Mouse (Mus musculus) intestine, embryonic 15.5 days (tissue): ENCODE data around the gene Mapk6. TPM values are rescaled to one million over a fixed set of nuclear protein-coding genes. Genes with fewer than 3 reads are reported as not detected.

Experiments
- ATAC-seq: fragments of 200-750 bp; cut with Nextera tagmentation; 2 replicates; pipeline ENCODE4 v1.8.0; 2017; ENCODE audit warnings: moderate TSS enrichment, moderate library complexity
- H3K27ac ChIP-seq: fragments of 300-500 bp; sonication (generic); 2 replicates; pipeline ENCODE4 v1.5.1; 2015; ENCODE audit warnings: mild to moderate bottlenecking, inconsistent platforms
- H3K27me3 ChIP-seq: fragments of 300-500 bp; sonication (generic); replicated peaks from 2 replicates; pipeline ENCODE4 v1.6.1; 2015; ENCODE audit warnings: inconsistent platforms
- H3K36me3 ChIP-seq: fragments of 300-500 bp; sonication (generic); 2 replicates; pipeline ENCODE4 v1.6.1; 2015; ENCODE audit warnings: inconsistent platforms
- H3K4me1 ChIP-seq: fragments of 300-500 bp; sonication (generic); replicated peaks from 2 replicates; pipeline ENCODE4 v1.6.1; 2015; ENCODE audit warnings: inconsistent platforms
- H3K4me2 ChIP-seq: fragments of 300-500 bp; sonication (generic); replicated peaks from 2 replicates; pipeline ENCODE4 v1.6.1; 2015; ENCODE audit warnings: mild to moderate bottlenecking, inconsistent platforms
- H3K4me3 ChIP-seq: fragments of 300-500 bp; sonication (generic); replicated peaks from 2 replicates; pipeline ENCODE4 v1.5.1; 2015; ENCODE audit warnings: inconsistent platforms
- H3K9ac ChIP-seq: fragments of 300-500 bp; sonication (generic); 2 replicates; pipeline ENCODE4 v1.6.1; 2015; ENCODE audit warnings: inconsistent platforms
- H3K9me3 ChIP-seq: fragments of 300-500 bp; sonication (generic); 2 replicates; pipeline ENCODE4 v1.6.1; 2016; ENCODE audit warnings: inconsistent platforms
- WGBS: fragments of 180-500 bp; shearing (Covaris S2); methylation state at CpG from one replicate; pipeline ENCODE4 v1.1.7; 2015; 5-methylcytosine and 5-hydroxymethylcytosine counted together
- polyA plus RNA-seq: library from polyadenylated mRNA; unstranded; fragments of >200 nt; fragmentation: Nextera tagmentation; extraction: Ambion mirVana; gene quantifications from 2 replicates; pipeline ENCODE4 v1.2.1, GENCODE M21; 2015

Gene Mapk6
- polyA plus RNA-seq, 1 experiment from 2014 or later = 55.5 TPM

DNA sequence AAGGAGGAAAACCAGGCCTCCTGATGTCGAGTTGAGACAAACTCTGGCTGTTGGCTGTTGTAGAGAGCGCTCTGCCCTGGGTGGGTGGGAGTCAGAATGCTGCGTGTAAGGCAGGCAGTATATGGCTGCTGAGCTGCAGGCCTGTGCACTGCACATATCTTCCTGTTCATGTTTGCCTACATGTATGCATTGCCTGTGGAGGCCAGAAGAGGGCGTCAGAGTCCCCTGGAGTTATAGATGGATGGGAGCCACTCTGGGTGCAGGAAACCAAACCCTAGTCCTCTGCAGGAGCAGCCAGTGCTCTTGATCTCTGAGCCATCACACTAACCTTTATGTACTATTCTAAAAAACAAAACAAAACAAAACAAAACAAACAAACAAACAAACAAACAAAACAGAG lies 75.4 kb downstream of the Mapk6 start:
- no peak overlapping the region for H3K27ac ChIP-seq
- H3K27me3 ChIP-seq = no peaks in the 10 kb centered on the region
- ATAC-seq = no peak
- H3K4me2 ChIP-seq = no peak overlapping the region
- no peaks in the 10 kb centered on the region for H3K36me3 ChIP-seq
- H3K4me1 ChIP-seq = no peaks in the 10 kb centered on the region
- H3K9me3 ChIP-seq = no peaks in the 10 kb centered on the region
- 68% methylated on average over 4 of the region's 4 CpGs for WGBS
- no peak overlapping the region for H3K9ac ChIP-seq
- no peak overlapping the region for H3K4me3 ChIP-seq

- Histone ChIP-seq H3K27ac (no peak overlapping the region), H3K4me3 (no peak overlapping the region), H3K4me1 (no peaks in the 10 kb centered on the region), H3K9me3 (no peaks in the 10 kb centered on the region), H3K36me3 (peaks cover 3% of the 10 kb centered on the region; the same call in 1 of the 2 replicates), H3K4me2 (no peak overlapping the region), H3K9ac (no peak overlapping the region), H3K27me3 (no peaks in the 10 kb centered on the region)
- 91% methylated on average over 8 of the region's 8 CpGs for WGBS
- no peak for ATAC-seq
Measured at GRCm38 (mm10) chr9:75330821-75331220, 79.0 kb downstream of the Mapk6 start.

GRCm38 (mm10) chr9:75328047-75328446 lies 81.8 kb downstream of the Mapk6 start:
- H3K9me3 ChIP-seq = no peaks in the 10 kb centered on the region
- no peak overlapping the region for H3K9ac ChIP-seq
- ATAC-seq = no peak
- no peak overlapping the region for H3K4me2 ChIP-seq
- no peaks in the 10 kb centered on the region for H3K4me1 ChIP-seq
- H3K27me3 ChIP-seq = no peaks in the 10 kb centered on the region
- no peak overlapping the region for H3K27ac ChIP-seq
- H3K36me3 ChIP-seq = peaks cover 3% of the 10 kb centered on the region; the same call in 1 of the 2 replicates
- no peak overlapping the region for H3K4me3 ChIP-seq
- WGBS = 94% methylated on average over 3 of the region's 3 CpGs

DNA sequence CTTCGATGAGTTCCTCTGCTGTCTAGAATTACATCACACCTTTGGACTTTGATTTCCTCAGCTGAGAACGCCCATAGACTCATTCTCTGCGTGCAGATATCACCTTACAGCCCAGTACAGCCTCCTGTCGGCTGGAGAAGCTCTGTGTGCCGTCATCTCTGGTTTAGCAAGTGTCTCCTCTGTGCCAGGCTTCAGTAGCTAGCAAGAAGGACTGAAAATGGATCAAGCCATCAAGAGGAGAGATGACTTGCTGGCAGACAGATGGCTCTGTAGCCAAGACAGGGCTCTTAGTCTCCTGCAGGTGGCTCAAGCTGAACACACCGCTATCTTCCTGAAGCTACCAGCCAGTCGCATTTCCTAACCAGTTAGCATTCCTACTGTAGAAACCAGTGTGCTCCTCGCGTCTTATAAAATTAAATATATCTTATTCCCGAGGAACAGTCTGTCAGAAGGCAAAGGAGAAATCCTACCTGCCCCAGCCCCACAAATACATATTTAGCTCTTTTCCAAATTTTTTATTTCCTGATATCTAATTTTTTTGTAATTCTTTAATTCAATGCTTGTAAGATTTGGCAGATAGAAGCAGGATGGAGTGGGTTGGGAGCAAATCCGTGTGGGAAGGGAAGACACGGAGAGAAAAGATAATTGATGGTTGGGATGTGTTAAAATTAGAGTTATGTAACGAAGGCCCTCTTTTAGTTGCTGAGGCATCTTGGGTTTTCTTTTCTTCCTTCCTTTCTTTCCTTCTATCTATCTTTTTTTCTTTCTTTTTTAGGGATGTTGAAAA lies 87.5 kb downstream of the Mapk6 start:
- Histone ChIP-seq H3K27ac (no peak overlapping the region), H3K27me3 (no peaks in the 10 kb centered on the region), H3K4me2 (no peak overlapping the region), H3K4me3 (no peak overlapping the region), H3K9me3 (no peaks in the 10 kb centered on the region), H3K4me1 (peaks cover 7% of the 10 kb centered on the region), H3K9ac (no peak overlapping the region), H3K36me3 (no peaks in the 10 kb centered on the region)
- 68% methylated on average over 13 of the region's 13 CpGs for WGBS
- ATAC-seq = peak; percentile 89

- 67% methylated on average over 3 of the region's 3 CpGs for WGBS
- Histone ChIP-seq H3K36me3 (no peaks in the 10 kb centered on the region), H3K4me1 (peaks cover 18% of the 10 kb centered on the region), H3K27me3 (no peaks in the 10 kb centered on the region), H3K4me3 (no peak overlapping the region), H3K9me3 (no peaks in the 10 kb centered on the region), H3K27ac (no peak overlapping the region), H3K9ac (no peak overlapping the region), H3K4me2 (no peak overlapping the region)
- ATAC-seq = no peak
Measured at GRCm38 (mm10) chr9:75319365-75319764, 90.4 kb downstream of the Mapk6 start.

Other genes with a start within 250 kb of the Mapk6 start
- 5.5 and 7.3 TPM in 2 replicates for gene Myo5c, start 178.0 kb downstream of the Mapk6 start, polyA plus RNA-seq
- gene Gnb5, start 103.7 kb downstream of the Mapk6 start, polyA plus RNA-seq = 18.5 and 20.3 TPM in 2 replicates
- not detected in 2 replicates for gene Bcl2l10, start 62.2 kb downstream of the Mapk6 start, polyA plus RNA-seq
- gene Leo1, start 31.5 kb upstream of the Mapk6 start, polyA plus RNA-seq = 32.5 and 35.2 TPM in 2 replicates
- gene Tmod3, start 149.7 kb upstream of the Mapk6 start, polyA plus RNA-seq = 98.6 and 105 TPM in 2 replicates
- 16.1 and 20.8 TPM in 2 replicates for gene Tmod2, start 201.3 kb upstream of the Mapk6 start, polyA plus RNA-seq
- gene Lysmd2, start 215.7 kb upstream of the Mapk6 start, polyA plus RNA-seq = 19.4 and 20.1 TPM in 2 replicates